Mouse (Mus musculus): ENCODE measurements at regions not wholly inside any gene's neighbourhood (a gene's known extent, or its start where the extent isn't known, plus 50 kb on each side); places are given as distances from the start of the nearest gene placed in this dataset.

GRCm38 (mm10) chr1:184530606-184531320 lies 201.7 kb downstream of the Hlx start:
- no peak for TF ChIP-seq CTCF (IDR thresholded peaks at IDR 0.05; ENCODE audit: low read depth, low read length)
- TF ChIP-seq POLR2A (IDR thresholded peaks at IDR 0.05; ENCODE audit: insufficient read depth, low read length): no peak
- TF ChIP-seq EP300 (IDR thresholded peaks at IDR 0.05; ENCODE audit: insufficient read depth, low read depth, low read length): no peak

Measured in ES-Bruce4 (cell line).